Mouse (Mus musculus): ENCODE measurements around the gene Gsdma.

DNA sequence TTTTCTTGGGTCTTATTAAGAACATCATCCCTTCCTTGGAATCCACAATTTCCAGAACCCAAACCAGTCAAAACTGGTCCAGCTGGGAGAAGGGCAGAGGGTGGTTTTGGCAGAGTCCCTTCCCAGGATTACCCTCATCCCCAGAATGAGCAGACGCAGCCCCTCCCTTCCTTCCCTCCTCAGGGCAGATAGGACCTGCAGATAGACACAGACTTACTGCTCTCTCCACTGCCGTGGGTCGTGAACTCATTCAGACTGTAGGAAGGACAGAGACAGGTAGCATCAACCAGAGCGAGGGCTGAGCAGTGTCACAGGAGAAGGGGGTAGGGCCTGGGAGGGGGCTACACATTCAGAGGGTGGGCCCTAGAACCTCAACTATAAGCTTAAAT is 46.9 kb downstream of the Gsdma start:
- no peak for TF ChIP-seq GATA1 (IDR thresholded peaks at IDR 0.05; ENCODE audit: borderline replicate concordance, low read length)
- no peak for TF ChIP-seq FLI1 (IDR thresholded peaks at IDR 0.05; ENCODE audit: low read length)

Data from megakaryocyte, embryonic 14.5 days (primary cell).